Mouse (Mus musculus) brain, embryonic 14.5 days (tissue): Measurements from ENCODE around the gene Galnt4. TPM values are rescaled to one million over a fixed set of nuclear protein-coding genes. Genes with fewer than 3 reads are reported as not detected.

Experiments used
- DNase-seq: peaks from one replicate; pipeline ENCODE4 v3.0.0-alpha.2; 2011; ENCODE audit warnings: low read depth
- CTCF ChIP-seq: fragments of 200-500 bp; IDR thresholded peaks from 2 replicates; pipeline ENCODE4 v1.5.1; 2012; ENCODE audit warnings: inconsistent platforms, mild to moderate bottlenecking, moderate library complexity, borderline replicate concordance; ENCODE audit not compliant: insufficient read depth, insufficient read length; ENCODE audit errors: extremely low read depth
- POLR2A ChIP-seq: fragments of 200-500 bp; IDR thresholded peaks from 2 replicates; pipeline ENCODE4 v1.6.1; 2012; ENCODE audit warnings: mild to moderate bottlenecking, inconsistent platforms, borderline replicate concordance; ENCODE audit not compliant: poor library complexity, insufficient read depth, insufficient read length, severe bottlenecking; ENCODE audit errors: extremely low read depth
- polyA plus RNA-seq: library from polyadenylated mRNA; depleted of rRNA; stranded (reverse); fragments of >200 nt; gene quantifications from 2 replicates; pipeline ENCODE4 v1.2.3, GENCODE M21; 2012

Galnt4 gene
- polyA plus RNA-seq, 1 experiment: 1.8 TPM

GRCm38 (mm10) chr10:99118697-99119096 lies 10.7 kb downstream of the Galnt4 start:
- no peak for TF ChIP-seq CTCF
- TF ChIP-seq POLR2A: no peak
- DNase-seq: no peak

- TF ChIP-seq POLR2A (no peak), CTCF (no peak)
- no peak for DNase-seq
Observed at GRCm38 (mm10) chr10:99119471-99119870, 11.5 kb downstream of the Galnt4 start.

DNA sequence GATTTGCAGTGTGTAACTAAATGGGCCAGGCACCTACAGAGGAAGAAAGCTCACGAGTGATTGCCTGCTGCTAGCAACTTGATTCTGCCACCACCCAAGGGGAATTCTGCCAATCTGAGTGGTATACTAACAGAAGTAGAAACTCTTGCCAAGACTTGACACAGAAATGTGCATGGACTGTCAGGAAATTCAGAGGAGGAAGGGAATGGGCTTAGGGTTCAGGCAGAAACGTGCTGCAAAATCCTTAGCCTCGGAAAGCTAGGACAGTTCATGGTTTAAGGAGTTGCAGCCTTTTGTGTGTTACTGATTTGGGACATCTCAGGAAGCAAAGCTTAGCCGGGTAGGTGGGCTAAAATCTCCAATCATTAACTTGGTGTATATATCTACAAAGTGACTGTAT lies 18.3 kb downstream of the Galnt4 start, which contains the start of gene Phxr2:
Gene Phxr2 (minus strand): TSS at position 101 of the 400 bp plus-strand sequence.
- peak; percentile 36 for DNase-seq
- TF ChIP-seq CTCF: no peak
- TF ChIP-seq POLR2A: no peak

- DNase-seq: no peak
- TF ChIP-seq POLR2A: no peak
- no peak for TF ChIP-seq CTCF
Observed at GRCm38 (mm10) chr10:99126954-99127353, 19.0 kb downstream of the Galnt4 start.

DNA sequence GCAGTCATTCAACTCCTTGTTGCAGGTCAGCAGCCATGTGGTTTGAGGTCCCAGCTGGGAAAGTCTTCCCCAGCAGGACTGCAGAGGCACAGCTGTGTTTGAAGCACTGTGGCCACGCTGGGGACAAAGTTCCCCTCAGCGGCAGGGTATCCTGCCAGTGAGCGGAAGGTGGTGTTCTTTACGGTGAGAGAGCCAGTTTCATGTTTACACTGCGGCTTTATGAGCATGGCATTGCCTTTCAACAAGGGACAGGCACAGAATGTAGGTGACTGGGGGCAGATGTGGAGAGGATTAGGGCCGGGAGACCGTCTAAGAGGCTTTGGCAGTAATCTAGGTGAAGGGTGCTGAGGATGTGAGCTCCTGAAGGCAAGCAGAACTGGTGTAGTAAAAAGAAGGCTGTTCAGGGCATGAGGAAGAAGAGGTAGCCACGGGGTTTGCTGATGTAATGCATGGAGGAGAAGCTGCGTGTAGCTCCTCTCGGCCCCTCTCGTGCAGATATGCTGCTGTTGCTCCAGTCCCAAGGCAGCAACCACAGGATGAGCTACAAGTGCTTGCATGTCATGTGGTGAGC lies 19.8 kb downstream of the Galnt4 start:
- no peak for DNase-seq
- no peak for TF ChIP-seq POLR2A
- no peak for TF ChIP-seq CTCF

- TF ChIP-seq CTCF (no peak), POLR2A (no peak)
Observed at GRCm38 (mm10) chr10:99130611-99131010, 22.7 kb downstream of the Galnt4 start.

GRCm38 (mm10) chr10:99131298-99131697 lies 23.3 kb downstream of the Galnt4 start:
- TF ChIP-seq CTCF (no peak), POLR2A (no peak)
- DNase-seq: peak; percentile 12

More at GRCm38 (mm10) chr10:99130611-99131010, 22.7 kb downstream of the Galnt4 start:
- peak; percentile 17 for DNase-seq

DNA sequence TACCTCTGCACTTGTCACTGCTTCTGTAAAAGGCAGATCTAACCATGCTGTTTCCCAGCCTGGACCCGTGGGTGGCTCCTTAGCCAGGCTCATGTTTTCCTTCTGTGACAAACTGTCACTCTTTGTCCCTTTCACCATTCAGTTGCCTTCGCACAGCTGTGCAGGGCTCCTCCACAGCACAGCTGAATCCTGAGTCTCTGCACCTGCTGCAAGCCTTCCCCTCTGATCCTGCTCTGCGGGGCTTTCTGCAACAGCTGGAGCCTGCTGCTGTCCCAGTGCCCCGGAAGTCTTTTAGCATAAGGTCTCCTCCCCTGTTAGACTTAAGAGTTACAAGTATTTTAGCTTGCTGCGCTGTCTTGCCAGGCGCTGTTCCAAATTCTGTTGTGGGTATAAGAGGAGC lies 24.2 kb downstream of the Galnt4 start:
- DNase-seq: peak; percentile 59
- TF ChIP-seq CTCF: no peak
- no peak for TF ChIP-seq POLR2A

DNA sequence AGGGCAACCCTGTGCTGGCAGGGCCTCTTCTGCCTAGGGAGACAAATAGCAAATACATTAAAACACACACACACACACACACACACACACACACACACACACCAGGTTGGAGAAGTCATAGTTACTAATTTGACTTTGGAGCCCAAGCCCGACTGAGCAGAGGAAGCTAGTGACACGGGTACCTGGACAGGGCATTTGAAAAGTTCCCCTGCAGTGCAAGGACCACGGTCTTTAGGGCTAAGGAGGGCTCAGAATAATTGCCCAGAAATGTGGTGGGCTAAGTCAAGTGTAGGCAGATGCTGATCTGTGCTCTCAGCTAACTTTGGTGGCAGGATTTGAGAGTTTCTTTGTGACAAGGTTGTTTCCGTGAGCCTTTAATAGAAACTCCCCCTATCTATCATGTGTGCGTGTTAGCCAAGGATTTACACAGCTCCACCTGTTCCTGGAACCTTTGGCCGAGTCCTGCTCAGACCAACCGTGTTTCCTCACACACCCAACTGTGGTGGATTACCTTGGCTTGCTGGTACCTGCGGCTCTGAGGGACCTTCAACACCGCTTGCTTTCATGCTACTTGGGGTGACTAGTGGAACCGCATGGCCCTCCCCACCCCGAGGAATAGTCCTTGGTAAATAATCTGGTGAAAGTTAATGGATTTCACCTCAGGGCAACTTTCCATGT lies 24.8 kb downstream of the Galnt4 start:
- TF ChIP-seq CTCF (no peak), POLR2A (no peak)

DNA sequence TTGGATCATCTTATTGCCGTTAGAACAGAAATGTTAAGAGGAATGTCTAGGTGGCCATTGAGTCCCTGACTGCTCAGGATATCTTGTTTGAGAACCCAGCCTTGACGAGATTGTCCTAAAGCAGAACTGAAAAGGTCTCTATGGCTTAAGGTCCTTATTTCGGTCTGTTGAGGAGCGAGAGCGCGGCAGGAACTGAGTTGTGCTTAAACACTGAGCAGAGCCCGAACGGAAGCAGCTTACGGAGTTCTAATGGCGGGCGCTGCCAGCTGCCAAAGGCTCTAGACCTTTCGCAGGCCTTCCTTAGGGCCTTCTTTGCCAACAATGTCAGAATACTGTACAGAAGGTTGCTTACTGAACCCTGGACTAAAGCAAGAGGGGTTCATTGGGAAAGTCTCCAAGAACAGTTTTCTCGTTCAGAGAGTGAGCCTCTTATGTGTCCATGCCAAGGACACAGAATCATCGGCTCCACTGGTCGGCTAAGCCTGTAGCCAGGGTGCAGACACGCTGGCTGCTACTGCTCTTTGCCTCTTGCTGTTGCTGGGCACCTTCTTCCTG lies 25.4 kb downstream of the Galnt4 start:
- DNase-seq: peak; percentile 6

More for the DNA sequence above, 24.8 kb downstream of the Galnt4 start:
- no peak for DNase-seq

GRCm38 (mm10) chr10:99136337-99136736 lies 28.4 kb downstream of the Galnt4 start:
- TF ChIP-seq CTCF (no peak), POLR2A (no peak)
- peak; percentile 49 for DNase-seq

More for the DNA sequence above, 25.4 kb downstream of the Galnt4 start:
- TF ChIP-seq POLR2A (no peak), CTCF (no peak)
